Mouse (Mus musculus) heart, embryonic 14.5 days (tissue): ENCODE measurements at regions not wholly inside any gene's neighbourhood (a gene's known extent, or its start where the extent isn't known, plus 50 kb on each side); places are given as distances from the start of the nearest gene placed in this dataset.

ENCODE experiments used
- ATAC-seq: fragments of 200-750 bp; cut with Nextera tagmentation; 2 replicates; pipeline ENCODE4 v1.8.0; 2017; ENCODE audit warnings: low read depth, moderate TSS enrichment; ENCODE audit not compliant: insufficient number of reproducible peaks, insufficient read depth, low FRiP score
- H3K27ac ChIP-seq, 2 experiments: fragments of 200-500 bp in 1 of 2; fragments of 300-500 bp in 1 of 2; sonication (generic) in 1 of 2; replicated peaks in 1 of 2; 2 replicates each; pipeline ENCODE4 v1.5.1; 2012 to 2014; ENCODE audit warnings: low read depth in 2 of 2, low read length in 2 of 2, control low read depth in 1 of 2, mild to moderate bottlenecking in 1 of 2, mixed read lengths in 1 of 2; ENCODE audit not compliant: control insufficient read depth in 1 of 2, insufficient read depth in 1 of 2
- H3K27me3 ChIP-seq: fragments of 300-500 bp; sonication (generic); 2 replicates; pipeline ENCODE4 v1.6.1; 2014; ENCODE audit warnings: mild to moderate bottlenecking, low read length, control low read depth; ENCODE audit not compliant: control insufficient read depth, insufficient read depth
- H3K36me3 ChIP-seq: fragments of 300-500 bp; sonication (generic); 2 replicates; pipeline ENCODE4 v1.6.1; 2014; ENCODE audit warnings: mild to moderate bottlenecking, control low read depth, low read length, mixed read lengths; ENCODE audit not compliant: control insufficient read depth, insufficient read depth
- H3K4me1 ChIP-seq, 2 experiments: fragments of 200-500 bp in 1 of 2; fragments of 300-500 bp in 1 of 2; sonication (generic) in 1 of 2; 2 replicates each; pipeline ENCODE4 v1.6.1; 2012 to 2014; ENCODE audit warnings: low read length in 2 of 2, control low read depth in 1 of 2, mixed read lengths in 1 of 2; ENCODE audit not compliant: control insufficient read depth in 2 of 2, insufficient read depth in 2 of 2
- H3K4me2 ChIP-seq: fragments of 300-500 bp; sonication (generic); 2 replicates; pipeline ENCODE4 v1.6.1; 2014; ENCODE audit warnings: mild to moderate bottlenecking, low read length
- H3K4me3 ChIP-seq, 2 experiments: fragments of 200-500 bp in 1 of 2; fragments of 300-500 bp in 1 of 2; sonication (generic) in 1 of 2; 2 replicates each; pipeline ENCODE4 v1.5.1; 2012 to 2014; ENCODE audit warnings: low read length in 2 of 2, mild to moderate bottlenecking in 2 of 2, control low read depth in 1 of 2, low read depth in 1 of 2, moderate library complexity in 1 of 2; ENCODE audit not compliant: control insufficient read depth in 1 of 2, insufficient read depth in 1 of 2
- H3K9ac ChIP-seq: fragments of 300-500 bp; sonication (generic); 2 replicates; pipeline ENCODE4 v1.6.1; 2014; ENCODE audit warnings: mild to moderate bottlenecking, low read length
- H3K9me3 ChIP-seq: fragments of 300-500 bp; sonication (generic); 2 replicates; pipeline ENCODE4 v1.6.1; 2016; ENCODE audit warnings: low read length, control low read depth; ENCODE audit not compliant: control insufficient read depth
- whole genome bisulfite sequencing: fragments of 180-500 bp; shearing (Covaris S2); extraction: QIAGEN DNeasy Blood & Tissue Kit; methylation state at CpG from one replicate; pipeline ENCODE4 v1.1.7; 2014; 5-methylcytosine and 5-hydroxymethylcytosine counted together

DNA sequence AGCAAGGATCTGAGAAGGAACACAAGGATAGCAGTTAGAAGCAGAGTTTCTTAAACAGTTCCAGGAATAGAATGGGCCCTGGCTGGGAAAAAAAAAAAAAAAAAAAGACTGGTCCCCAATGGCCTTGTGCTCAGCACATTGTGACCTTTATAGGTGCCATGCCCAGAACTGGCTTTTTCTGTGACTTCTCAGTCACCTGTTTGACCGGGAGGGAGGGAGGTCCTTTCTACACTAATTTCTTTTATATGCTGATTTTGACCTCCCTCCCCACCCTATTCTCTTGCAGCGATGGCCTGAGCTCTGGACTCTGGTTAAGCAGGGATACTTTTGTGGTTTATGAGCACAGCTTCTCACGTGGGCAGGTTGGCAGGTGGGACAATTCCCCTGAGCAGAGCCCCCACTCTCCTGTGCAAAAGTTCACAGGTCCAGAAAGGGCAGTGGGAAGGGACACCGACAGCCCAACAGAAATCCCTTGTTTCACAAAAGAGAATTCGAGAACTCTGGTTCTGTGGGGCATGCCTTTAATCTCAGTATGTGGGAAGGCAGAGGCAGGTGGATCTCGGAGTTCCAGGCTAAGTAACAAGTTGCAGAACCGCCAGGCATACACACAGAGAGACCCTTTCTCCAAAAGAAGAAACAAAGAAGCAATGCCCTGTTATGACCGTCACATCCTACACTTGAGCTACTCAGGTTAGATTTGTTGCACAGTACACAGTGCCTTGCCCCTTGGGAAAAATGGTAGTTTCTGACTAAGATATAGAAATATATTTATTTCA lies 50.3 kb upstream of the Frmd6 start:
- Histone ChIP-seq H3K4me3 (no peak overlapping the region), H3K4me2 (no peak overlapping the region), H3K9ac (no peak overlapping the region), H3K36me3 (no peaks in the 10 kb centered on the region), H3K27me3 (no peaks in the 10 kb centered on the region), H3K27ac (no peak overlapping the region), H3K9me3 (no peaks in the 10 kb centered on the region), H3K4me1 (peaks cover 9 to 12% of the 10 kb centered on the region in 2 experiments; a peak in 3 of 4 replicates)
- ATAC-seq, result no peak
- 84% methylated on average over 8 of the region's 8 CpGs for WGBS
